Mouse (Mus musculus): ENCODE data around the gene Atp6v0e2. TPM values are rescaled to one million over a fixed set of nuclear protein-coding genes. Genes with fewer than 3 reads are reported as not detected.

The Atp6v0e2 gene
- total RNA-seq, 2 experiments from 2014 or later: 254 to 288 TPM

- no peak for DNase-seq
- intact Hi-C loops (cut with DNase I): no loop called here
Measured at GRCm38 (mm10) chr6:48569065-48569807, 31.8 kb downstream of the Atp6v0e2 start.

- intact Hi-C loops (cut with DNase I): no loop called here
- no peak for DNase-seq
Measured at GRCm38 (mm10) chr6:48572014-48572413, 34.6 kb downstream of the Atp6v0e2 start.

- intact Hi-C loops (cut with DNase I): no loop called here
- no peak for DNase-seq
Measured at GRCm38 (mm10) chr6:48572572-48573061, 35.2 kb downstream of the Atp6v0e2 start, which contains the start of gene Rarres2. Gene Rarres2, minus strand, starts transcription at chr6:48572789.

- DNase-seq: no peak
- intact Hi-C loops (cut with DNase I): no loop called here
Measured at GRCm38 (mm10) chr6:48573280-48573679, 35.9 kb downstream of the Atp6v0e2 start.

- no peak for DNase-seq
- intact Hi-C loops (cut with DNase I): no loop called here
Measured at GRCm38 (mm10) chr6:48573981-48574380, 36.6 kb downstream of the Atp6v0e2 start.

- no peak for DNase-seq
- intact Hi-C loops (cut with DNase I): no loop called here
Measured at GRCm38 (mm10) chr6:48578736-48579135, 41.3 kb downstream of the Atp6v0e2 start.

- intact Hi-C loops (cut with DNase I): no loop called here
Measured at GRCm38 (mm10) chr6:48579215-48579648, 41.8 kb downstream of the Atp6v0e2 start.

GRCm38 (mm10) chr6:48581257-48581656, 43.8 kb downstream of the Atp6v0e2 start:
- intact Hi-C loops (cut with DNase I): loop anchor here (5.0 kb wide), 1 partner anchor 61 kb away; no protein-coding TSS in a partner anchor
- no peak for DNase-seq

More at GRCm38 (mm10) chr6:48579215-48579648, 41.8 kb downstream of the Atp6v0e2 start:
- no peak for DNase-seq

- intact Hi-C loops (cut with DNase I): loop anchor here (5.0 kb wide), 1 partner anchor 60 kb away; no protein-coding TSS in a partner anchor
- DNase-seq: no peak
Measured at GRCm38 (mm10) chr6:48582037-48582436, 44.6 kb downstream of the Atp6v0e2 start.

- intact Hi-C loops (cut with DNase I): no loop called here
- DNase-seq: no peak
Measured at GRCm38 (mm10) chr6:48589194-48589750, 51.9 kb downstream of the Atp6v0e2 start, which contains the start of gene Gm45021. Gene Gm45021, plus strand, starts transcription at chr6:48589610.

Other genes starting within 250 kb of the Atp6v0e2 start
- gene Krba1, start 142.0 kb upstream of the Atp6v0e2 start, total RNA-seq (2021): 10 to 100 TPM; 53.5 to 62.2 TPM
- gene Zfp467, start 91.8 kb upstream of the Atp6v0e2 start, total RNA-seq (2021): 10 to 100 TPM; 27.7 to 29.6 TPM
- under 1 TPM; 0.08 TPM for gene Sspo, start 89.4 kb upstream of the Atp6v0e2 start, total RNA-seq (2021)
- 10 to 100 TPM; 28.8 to 35.0 TPM for gene Lrrc61, start 17.2 kb downstream of the Atp6v0e2 start, total RNA-seq (2021)
- gene Rarres2, start 35.2 kb downstream of the Atp6v0e2 start, total RNA-seq (2021): 1 to 10 TPM; 6.9 to 7.0 TPM
- gene Gm45021, start 52.0 kb downstream of the Atp6v0e2 start, total RNA-seq (2021): not detected
- 10 to 100 TPM; 27.1 to 28.6 TPM for gene Repin1, start 56.3 kb downstream of the Atp6v0e2 start, total RNA-seq (2021)
- gene Gm44965, start 56.3 kb downstream of the Atp6v0e2 start, total RNA-seq (2021): not detected
- 10 to 100 TPM in 1 of 2 experiments, 1 to 10 TPM in 1; 9.8 to 10.5 TPM for gene Zfp775, start 64.4 kb downstream of the Atp6v0e2 start, total RNA-seq (2021)
- gene AI854703, start 89.1 kb downstream of the Atp6v0e2 start, total RNA-seq (2021): 10 to 100 TPM; 14.1 to 15.1 TPM
- 1 to 10 TPM; 1.2 to 1.6 TPM for gene Gimap8, start 109.6 kb downstream of the Atp6v0e2 start, total RNA-seq (2021)
- 1 to 10 TPM; 1.1 to 1.3 TPM for gene Gimap9, start 138.5 kb downstream of the Atp6v0e2 start, total RNA-seq (2021)
- 1 to 10 TPM in 1 of 2 experiments, under 1 TPM in 1; 0.77 to 1.4 TPM for gene Gimap4, start 146.9 kb downstream of the Atp6v0e2 start, total RNA-seq (2021)
- 1 to 10 TPM; 6.0 to 6.3 TPM for gene Gimap6, start 170.6 kb downstream of the Atp6v0e2 start, total RNA-seq (2021)
- gene Gm28053, start 181.0 kb downstream of the Atp6v0e2 start, total RNA-seq (2021): not detected
- not detected for gene Gimap7, start 181.0 kb downstream of the Atp6v0e2 start, total RNA-seq (2021)
- gene Gimap1, start 201.4 kb downstream of the Atp6v0e2 start, total RNA-seq (2021): 1 to 10 TPM; 2.7 to 3.5 TPM
- gene Gimap5, start 208.6 kb downstream of the Atp6v0e2 start, total RNA-seq (2021): 1 to 10 TPM; 1.4 to 1.5 TPM
- gene Gimap3, start 233.2 kb downstream of the Atp6v0e2 start, total RNA-seq (2021): not detected

All from left cerebral cortex, postnatal 4 days (tissue).